Comparison of ENCODE assay signal across 9 mouse cellular contexts in the genomic region with DNA sequence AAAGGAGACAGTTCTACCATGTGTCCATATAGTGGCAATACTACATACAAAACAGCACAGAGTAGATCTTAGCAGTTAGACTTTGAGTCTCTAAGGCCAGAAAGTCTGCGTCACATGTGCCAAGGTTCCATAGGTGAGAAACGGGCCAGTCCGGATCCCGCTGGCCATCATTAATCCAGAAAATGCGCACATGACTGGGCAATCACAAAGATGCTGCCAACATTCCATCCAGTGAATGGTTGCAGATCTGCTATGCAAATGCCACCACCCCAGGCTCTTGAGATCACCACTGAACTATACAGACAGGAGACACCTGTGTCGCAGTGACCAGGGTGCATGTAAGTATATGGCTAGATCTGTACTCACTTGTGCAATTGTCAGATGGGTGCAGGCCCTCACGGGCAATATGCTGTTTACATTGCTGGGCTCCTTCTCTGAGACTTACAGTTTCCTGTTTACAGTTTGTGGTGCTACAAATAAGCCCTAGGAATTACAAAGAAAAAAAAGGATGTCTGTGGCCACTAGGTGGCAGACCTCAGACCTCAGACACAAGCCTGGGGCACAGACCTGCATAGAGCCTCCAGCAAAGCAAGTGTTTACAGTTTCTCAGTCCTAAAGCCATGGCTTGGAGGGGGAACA. TPM values are rescaled to one million over a fixed set of nuclear protein-coding genes. Genes with fewer than 3 reads are reported as not detected.
DNase-seq lines count a peak whose midpoint lies in the region; ATAC-seq and TF ChIP-seq lines count a peak whose summit lies in the region.
"Had no signal": no experiment of that assay in that cellular context is flagged by ENCODE, and none has a peak within 500 bp of the region (broad histone marks: within the 10 kb centered on the region; RNA-seq: fewer than 3 reads in every experiment).

No protein-coding gene starts in this region.

- peak; percentile 54; the same call in 1 of the 2 replicates for TF ChIP-seq CTCF in spleen, adult 2 months (IDR thresholded peaks at IDR 0.05; ENCODE audit: extremely low read depth, insufficient read depth, insufficient read length, insufficient replicate concordance)
- TF ChIP-seq CTCF in embryonic fibroblast, embryonic 13.5 days (IDR thresholded peaks at IDR 0.05; ENCODE audit: borderline replicate concordance, insufficient read depth, low read length): peak; percentile 35; the same call in 1 of the 2 replicates

- H3K4me3 ChIP-seq in spleen, adult 2 months (ENCODE audit: extremely low read depth, insufficient read depth, insufficient read length): no peak overlapping the region
- no peak overlapping the region for H3K4me3 ChIP-seq in embryonic fibroblast, embryonic 13.5 days (ENCODE audit: insufficient read depth, low read length)
- no peak overlapping the region for H3K4me3 ChIP-seq in hindbrain, embryonic 12.5 days
- no peak overlapping the region for H3K4me3 ChIP-seq in midbrain, embryonic 13.5 days (replicated peaks)
- H3K4me3 ChIP-seq: embryonic facial prominence, embryonic 15.5 days had no signal

- DNase-seq in spleen, adult 2 months (ENCODE audit: low read depth in 1 of 2, low spot score in 2 of 2): peak in 1 of 2 experiments; percentile 49
- no peak for DNase-seq in spleen, adult 12 weeks (ENCODE audit: low spot score)
- DNase-seq in adrenal gland, postnatal 25 days: peak; percentile 33
- peak; percentile 60 to 61 for DNase-seq in left cerebral cortex, adult 18-20 months (ENCODE audit: low spot score in 2 of 2)
- DNase-seq in thymus, postnatal 0 days (ENCODE audit: low spot score): peak; percentile 86

- no peak for TF ChIP-seq POLR2A in spleen, adult 2 months (IDR thresholded peaks at IDR 0.05; ENCODE audit: low read depth, low read length)
- no peak for TF ChIP-seq POLR2A in embryonic fibroblast, embryonic 13.5 days (IDR thresholded peaks at IDR 0.05; ENCODE audit: low read depth, low read length)

- no peak overlapping the region for H3K9ac ChIP-seq in hindbrain, embryonic 12.5 days
- H3K9ac ChIP-seq in midbrain, embryonic 13.5 days (replicated peaks): no peak overlapping the region
- H3K9ac ChIP-seq: embryonic facial prominence, embryonic 15.5 days had no signal

- H3K9me3 ChIP-seq in hindbrain, embryonic 12.5 days (replicated peaks): no peaks in the 10 kb centered on the region
- H3K9me3 ChIP-seq in midbrain, embryonic 13.5 days: no peaks in the 10 kb centered on the region
- H3K9me3 ChIP-seq: embryonic facial prominence, embryonic 15.5 days had no signal

- ATAC-seq in hindbrain, embryonic 12.5 days (ENCODE audit: low FRiP score): no peak
- ATAC-seq in midbrain, embryonic 13.5 days: peak; percentile 24

- no peak overlapping the region for H3K27ac ChIP-seq in spleen, adult 2 months (ENCODE audit: insufficient read depth, low read length)
- no peak overlapping the region for H3K27ac ChIP-seq in embryonic fibroblast, embryonic 13.5 days (ENCODE audit: insufficient read depth, low read length)
- peak overlapping the region; percentile 48; the same call in 1 of the 2 replicates for H3K27ac ChIP-seq in hindbrain, embryonic 12.5 days
- H3K27ac ChIP-seq in midbrain, embryonic 13.5 days: peak overlapping the region; percentile 77
- H3K27ac ChIP-seq: embryonic facial prominence, embryonic 15.5 days had no signal

- H3K4me2 ChIP-seq in hindbrain, embryonic 12.5 days (replicated peaks): no peak overlapping the region
- no peak overlapping the region for H3K4me2 ChIP-seq in midbrain, embryonic 13.5 days (replicated peaks)
- H3K4me2 ChIP-seq: embryonic facial prominence, embryonic 15.5 days had no signal

- 81% methylated on average over 7 of the region's 7 CpGs for WGBS in spleen, adult 2 months
- WGBS in hindbrain, embryonic 12.5 days: 64% methylated on average over 7 of the region's 7 CpGs
- WGBS in midbrain, embryonic 13.5 days: 61% methylated on average over 7 of the region's 7 CpGs

- no peaks in the 10 kb centered on the region for H3K27me3 ChIP-seq in spleen, adult 2 months (ENCODE audit: control insufficient read depth, insufficient read depth, low read length)
- H3K27me3 ChIP-seq in hindbrain, embryonic 12.5 days: no peaks in the 10 kb centered on the region; the same call in 1 of the 2 replicates
- H3K27me3 ChIP-seq in midbrain, embryonic 13.5 days: peaks cover 9% of the 10 kb centered on the region; the same call in 1 of the 2 replicates
- H3K27me3 ChIP-seq: embryonic facial prominence, embryonic 15.5 days had no signal

- H3K36me3 ChIP-seq in spleen, adult 2 months (ENCODE audit: control insufficient read depth, insufficient read depth, low read length): no peaks in the 10 kb centered on the region
- H3K36me3 ChIP-seq in hindbrain, embryonic 12.5 days: no peaks in the 10 kb centered on the region
- H3K36me3 ChIP-seq in midbrain, embryonic 13.5 days: no peaks in the 10 kb centered on the region
- H3K36me3 ChIP-seq: embryonic facial prominence, embryonic 15.5 days had no signal

- no peaks in the 10 kb centered on the region; the same call in 1 of the 2 replicates for H3K4me1 ChIP-seq in spleen, adult 2 months (ENCODE audit: control insufficient read depth, insufficient read depth, insufficient read length)
- H3K4me1 ChIP-seq in embryonic fibroblast, embryonic 13.5 days (ENCODE audit: control insufficient read depth, insufficient read depth, low read length): no peaks in the 10 kb centered on the region
- H3K4me1 ChIP-seq in hindbrain, embryonic 12.5 days: peaks cover 34% of the 10 kb centered on the region
- peaks cover 54% of the 10 kb centered on the region for H3K4me1 ChIP-seq in midbrain, embryonic 13.5 days (replicated peaks)

RNA-seq across cellular contexts. Expression of gene Gm20696, which starts 4.0 kb away (rescaled TPM):
- 0.93 and 1.7 TPM in 2 replicates for polyA plus RNA-seq in spleen, adult 2 months (2012; rRNA removed)
- total RNA-seq in adrenal gland, postnatal 25 days (2021): 6.0 and 7.4 TPM in 2 replicates
- 3.6 and 5.2 TPM in 2 replicates for polyA plus RNA-seq in embryonic fibroblast, embryonic 13.5 days (2011; ENCODE audit: insufficient read length, low read depth, missing spikeins)
- 4.4 and 4.6 TPM in 2 replicates for polyA plus RNA-seq in hindbrain, embryonic 12.5 days (2016; fragmentation: Nextera tagmentation; extraction: Ambion mirVana)
- 1 to 10 TPM; 7.2 to 8.7 TPM for total RNA-seq in left cerebral cortex, adult 18-20 months (2021)
- polyA plus RNA-seq in midbrain, embryonic 13.5 days (2015; fragmentation: Nextera tagmentation; extraction: Ambion mirVana): 3.2 and 3.6 TPM in 2 replicates
- polyA plus RNA-seq in thymus, postnatal 0 days (2015; fragmentation: Nextera tagmentation; extraction: Ambion mirVana): 2.4 and 6.4 TPM in 2 replicates

RNA-seq across cellular contexts. Expression of gene Eif4e3, which starts 4.0 kb away (rescaled TPM):
- 3.9 and 4.6 TPM in 2 replicates for polyA plus RNA-seq in spleen, adult 2 months (2012; rRNA removed)
- 22.0 and 23.8 TPM in 2 replicates for total RNA-seq in adrenal gland, postnatal 25 days (2021)
- 8.8 and 13.5 TPM in 2 replicates for polyA plus RNA-seq in embryonic fibroblast, embryonic 13.5 days (2011; ENCODE audit: insufficient read length, low read depth, missing spikeins)
- polyA plus RNA-seq in hindbrain, embryonic 12.5 days (2016; fragmentation: Nextera tagmentation; extraction: Ambion mirVana): 11.0 and 11.2 TPM in 2 replicates
- total RNA-seq in left cerebral cortex, adult 18-20 months (2021): 10 to 100 TPM; 19.4 to 20.0 TPM
- 8.8 and 9.8 TPM in 2 replicates for polyA plus RNA-seq in midbrain, embryonic 13.5 days (2015; fragmentation: Nextera tagmentation; extraction: Ambion mirVana)
- 36.4 and 43.2 TPM in 2 replicates for polyA plus RNA-seq in thymus, postnatal 0 days (2015; fragmentation: Nextera tagmentation; extraction: Ambion mirVana)

RNA-seq across cellular contexts. Expression of gene Gpr27, which starts 21.9 kb away (rescaled TPM):
- 0.25 and 0.39 TPM in 2 replicates for polyA plus RNA-seq in spleen, adult 2 months (2012; rRNA removed)
- 2.0 and 2.5 TPM in 2 replicates for total RNA-seq in adrenal gland, postnatal 25 days (2021)
- 0.33 and 2.4 TPM in 2 replicates for polyA plus RNA-seq in embryonic fibroblast, embryonic 13.5 days (2011; ENCODE audit: insufficient read length, low read depth, missing spikeins)
- 7.8 and 10.2 TPM in 2 replicates for polyA plus RNA-seq in hindbrain, embryonic 12.5 days (2016; fragmentation: Nextera tagmentation; extraction: Ambion mirVana)
- total RNA-seq in left cerebral cortex, adult 18-20 months (2021): 10 to 100 TPM; 39.9 to 47.2 TPM
- polyA plus RNA-seq in midbrain, embryonic 13.5 days (2015; fragmentation: Nextera tagmentation; extraction: Ambion mirVana): 8.4 and 9.0 TPM in 2 replicates
- 1.7 and 2.3 TPM in 2 replicates for polyA plus RNA-seq in thymus, postnatal 0 days (2015; fragmentation: Nextera tagmentation; extraction: Ambion mirVana)

RNA-seq across cellular contexts. Expression of gene Prok2, which starts 55.6 kb away (rescaled TPM):
- not detected in 2 replicates for polyA plus RNA-seq in spleen, adult 2 months (2012; rRNA removed)
- not detected in 2 replicates for total RNA-seq in adrenal gland, postnatal 25 days (2021)
- polyA plus RNA-seq in embryonic fibroblast, embryonic 13.5 days (2011; ENCODE audit: insufficient read length, low read depth, missing spikeins): not detected in 2 replicates
- 0.14 TPM in 1 of 2 replicates, not detected in the other for polyA plus RNA-seq in hindbrain, embryonic 12.5 days (2016; fragmentation: Nextera tagmentation; extraction: Ambion mirVana)
- under 1 TPM; 0.26 to 0.61 TPM for total RNA-seq in left cerebral cortex, adult 18-20 months (2021)
- polyA plus RNA-seq in midbrain, embryonic 13.5 days (2015; fragmentation: Nextera tagmentation; extraction: Ambion mirVana): 0.32 and 0.39 TPM in 2 replicates
- polyA plus RNA-seq in thymus, postnatal 0 days (2015; fragmentation: Nextera tagmentation; extraction: Ambion mirVana): 0.18 and 0.28 TPM in 2 replicates

Comparison
In these comparisons a context has a peak if more than half of its experiments do, and no peak if none do; other contexts are left out.
1. H3K27ac ChIP-seq: peak in hindbrain, embryonic 12.5 days (single experiment) and midbrain, embryonic 13.5 days (single experiment); none in spleen, adult 2 months (single experiment) and embryonic fibroblast, embryonic 13.5 days (single experiment).